Mouse (Mus musculus): ENCODE measurements around the gene Rusc1. TPM values are rescaled to one million over a fixed set of nuclear protein-coding genes. Genes with fewer than 3 reads are reported as not detected.

Gene Rusc1
- polyA plus RNA-seq, 1 experiment: 164 TPM

DNA sequence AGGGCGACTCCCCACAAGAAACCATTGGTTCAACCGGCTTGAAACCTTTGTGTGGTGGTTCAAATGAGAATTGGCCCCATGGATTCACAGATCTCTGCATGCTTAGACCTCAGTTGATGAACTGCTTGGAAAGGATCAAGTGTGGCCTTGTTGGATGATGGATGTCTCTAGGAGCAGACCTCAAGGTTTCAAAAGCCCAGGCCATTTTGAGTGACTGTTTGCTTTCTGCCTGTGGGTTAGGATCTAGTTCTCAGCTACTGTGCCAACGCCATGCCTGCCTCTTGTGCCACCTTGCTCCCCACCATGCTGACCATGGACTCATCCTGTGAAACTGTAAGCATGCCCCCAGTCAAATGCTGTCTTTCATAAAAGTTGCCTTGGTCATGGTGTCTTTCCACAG is 32.9 kb upstream of the Rusc1 start:
- Histone ChIP-seq H3K4me3 (replicated peaks; ENCODE audit: insufficient read depth, low read depth, low read length) (no peak overlapping the region), H3K27me3 (ENCODE audit: control insufficient read depth, insufficient read depth, low read length) (no peaks in the 10 kb centered on the region), H3K27ac (ENCODE audit: insufficient read depth, low read length) (no peak overlapping the region), H3K4me1 (ENCODE audit: control insufficient read depth, insufficient read depth, low read length) (no peaks in the 10 kb centered on the region)
- no peak for DNase-seq
- 90% methylated on average over 3 of the region's 3 CpGs for WGBS
- TF ChIP-seq CTCF (IDR thresholded peaks at IDR 0.05; ENCODE audit: borderline replicate concordance, insufficient read depth, low read depth, low read length): no peak
- no peak for TF ChIP-seq POLR2A (IDR thresholded peaks at IDR 0.05; ENCODE audit: borderline replicate concordance, insufficient read depth, low read length)

DNA sequence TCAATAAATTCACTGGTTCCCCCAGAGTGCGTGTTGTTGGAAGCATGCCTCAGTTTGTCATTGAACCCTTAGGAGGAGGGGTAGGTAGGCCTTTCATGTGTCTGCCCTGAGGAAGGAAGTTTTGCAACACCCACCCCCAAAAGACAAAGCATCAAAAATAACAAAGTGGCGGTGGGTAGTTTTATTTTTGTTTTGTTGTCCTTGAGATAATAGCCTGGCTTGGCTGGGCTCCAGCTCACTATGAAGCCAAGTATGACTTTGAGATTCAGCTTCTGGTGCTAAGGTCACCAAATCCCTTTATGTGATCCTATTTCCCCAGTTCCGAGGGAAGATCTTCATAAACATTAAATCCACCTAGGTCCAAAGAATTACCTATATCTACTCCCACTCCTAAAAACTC is 31.1 kb upstream of the Rusc1 start:
- H3K27ac ChIP-seq (ENCODE audit: insufficient read depth, low read length): no peak overlapping the region
- no peak overlapping the region for H3K4me3 ChIP-seq (replicated peaks; ENCODE audit: insufficient read depth, low read depth, low read length)
- TF ChIP-seq POLR2A (IDR thresholded peaks at IDR 0.05; ENCODE audit: borderline replicate concordance, insufficient read depth, low read length) (no peak), CTCF (IDR thresholded peaks at IDR 0.05; ENCODE audit: borderline replicate concordance, insufficient read depth, low read depth, low read length) (no peak)
- 60% methylated on average over 3 of the region's 3 CpGs for WGBS
- no peak for DNase-seq
- H3K27me3 ChIP-seq (ENCODE audit: control insufficient read depth, insufficient read depth, low read length): no peaks in the 10 kb centered on the region
- no peaks in the 10 kb centered on the region for H3K4me1 ChIP-seq (ENCODE audit: control insufficient read depth, insufficient read depth, low read length)

DNA sequence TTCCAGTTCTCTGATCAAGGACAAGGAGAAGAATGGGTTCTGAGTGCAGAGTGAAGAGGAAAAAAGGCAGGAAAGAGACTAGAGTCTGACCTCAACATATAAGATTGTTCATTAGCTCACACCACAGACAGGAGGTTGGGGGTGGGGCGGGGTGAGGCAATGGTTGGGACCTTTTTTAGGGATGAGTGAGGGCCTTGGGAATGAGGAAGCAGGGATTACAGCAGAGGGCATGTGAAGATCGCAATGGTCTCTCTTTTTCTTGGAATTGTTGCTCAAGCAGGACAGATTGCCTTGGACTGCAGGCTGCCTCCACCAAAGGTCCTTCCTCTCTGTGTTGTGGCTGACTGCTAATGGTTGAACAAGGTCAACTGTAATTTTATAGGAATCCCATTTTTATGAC is 30.2 kb upstream of the Rusc1 start:
- TF ChIP-seq POLR2A (IDR thresholded peaks at IDR 0.05; ENCODE audit: borderline replicate concordance, insufficient read depth, low read length) (no peak), CTCF (IDR thresholded peaks at IDR 0.05; ENCODE audit: borderline replicate concordance, insufficient read depth, low read depth, low read length) (no peak)
- Histone ChIP-seq H3K27me3 (ENCODE audit: control insufficient read depth, insufficient read depth, low read length) (no peaks in the 10 kb centered on the region), H3K4me1 (ENCODE audit: control insufficient read depth, insufficient read depth, low read length) (no peaks in the 10 kb centered on the region), H3K4me3 (replicated peaks; ENCODE audit: insufficient read depth, low read depth, low read length) (no peak overlapping the region), H3K27ac (ENCODE audit: insufficient read depth, low read length) (no peak overlapping the region)
- WGBS: 79% methylated on average over 2 of the region's 2 CpGs
- no peak for DNase-seq

DNA sequence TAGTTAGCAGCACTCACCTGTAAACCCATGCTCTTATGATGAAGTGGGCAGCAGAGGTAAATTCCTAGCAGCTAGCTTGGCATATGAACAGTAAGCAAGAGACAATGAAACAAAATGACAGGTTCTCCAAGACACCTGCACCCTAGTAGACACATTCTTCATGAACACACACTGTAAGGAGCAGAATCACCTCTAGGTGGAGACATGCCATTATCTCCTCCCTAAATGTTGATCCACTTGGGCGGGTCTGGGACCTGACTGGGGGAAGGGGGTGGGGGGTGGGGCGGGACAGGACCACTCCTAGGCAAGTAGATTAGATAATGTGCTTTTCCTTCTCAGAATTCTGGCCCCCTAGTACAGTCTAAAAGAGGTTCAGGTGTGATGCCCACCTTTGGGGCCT is 22.4 kb upstream of the Rusc1 start:
- Histone ChIP-seq H3K4me3 (replicated peaks; ENCODE audit: insufficient read depth, low read depth, low read length) (no peak overlapping the region), H3K27ac (ENCODE audit: insufficient read depth, low read length) (no peak overlapping the region), H3K27me3 (ENCODE audit: control insufficient read depth, insufficient read depth, low read length) (no peaks in the 10 kb centered on the region), H3K4me1 (ENCODE audit: control insufficient read depth, insufficient read depth, low read length) (no peaks in the 10 kb centered on the region)
- TF ChIP-seq POLR2A (IDR thresholded peaks at IDR 0.05; ENCODE audit: borderline replicate concordance, insufficient read depth, low read length) (no peak), CTCF (IDR thresholded peaks at IDR 0.05; ENCODE audit: borderline replicate concordance, insufficient read depth, low read depth, low read length) (peak; percentile 46; the same call in 1 of the 2 replicates)
- 4% methylated on average over 2 of the region's 2 CpGs for WGBS
- DNase-seq: peak in 1 of 2 experiments; percentile 38

DNA sequence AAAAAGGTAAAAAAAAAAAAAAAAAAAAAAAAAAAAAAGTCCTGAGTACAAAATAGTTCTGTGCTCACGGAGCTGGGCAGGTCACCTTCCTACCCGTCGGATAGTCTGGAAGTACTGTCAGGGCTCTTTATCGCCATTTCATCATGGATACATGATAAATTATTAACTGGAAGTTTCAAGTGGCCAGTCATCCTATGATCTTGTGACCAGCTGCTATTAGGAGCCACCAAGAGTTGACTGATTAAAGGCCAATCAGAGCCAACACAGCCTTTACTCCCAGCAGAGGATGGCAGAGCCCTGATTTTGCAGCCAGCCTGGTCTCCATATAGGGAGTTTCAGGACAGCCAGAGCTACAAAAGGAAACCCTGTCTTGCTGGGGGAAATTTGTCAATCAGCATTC is 19.9 kb upstream of the Rusc1 start:
- DNase-seq: no peak
- Histone ChIP-seq H3K4me3 (replicated peaks; ENCODE audit: insufficient read depth, low read depth, low read length) (no peak overlapping the region), H3K27ac (ENCODE audit: insufficient read depth, low read length) (no peak overlapping the region), H3K27me3 (ENCODE audit: control insufficient read depth, insufficient read depth, low read length) (no peaks in the 10 kb centered on the region; the same call in 1 of the 2 replicates), H3K4me1 (ENCODE audit: control insufficient read depth, insufficient read depth, low read length) (no peaks in the 10 kb centered on the region)
- WGBS: 91% methylated on average over 4 of the region's 4 CpGs
- TF ChIP-seq POLR2A (IDR thresholded peaks at IDR 0.05; ENCODE audit: borderline replicate concordance, insufficient read depth, low read length) (no peak), CTCF (IDR thresholded peaks at IDR 0.05; ENCODE audit: borderline replicate concordance, insufficient read depth, low read depth, low read length) (no peak)

DNA sequence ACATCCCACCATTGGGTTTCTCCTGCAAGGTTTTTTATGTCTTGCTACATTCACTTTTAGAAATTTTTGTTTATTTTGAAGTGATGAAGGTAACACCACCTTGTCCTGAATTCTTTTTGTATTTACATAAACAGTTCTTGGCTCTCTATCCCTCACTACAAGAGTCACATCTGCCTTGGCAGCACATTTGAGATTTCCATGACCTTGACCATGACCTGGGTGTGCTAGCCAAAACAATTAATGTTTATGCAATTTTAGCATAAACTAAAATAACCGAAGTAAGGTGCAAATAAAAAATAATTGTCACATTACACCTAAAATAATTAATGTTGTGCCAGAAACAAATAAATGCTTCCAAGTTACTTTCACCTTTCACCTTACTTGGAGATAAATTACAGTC is 15.0 kb upstream of the Rusc1 start:
- no peak for DNase-seq
- 51% methylated on average over 1 of the region's 1 CpGs for WGBS
- Histone ChIP-seq H3K27ac (ENCODE audit: insufficient read depth, low read length) (no peak overlapping the region), H3K4me3 (replicated peaks; ENCODE audit: insufficient read depth, low read depth, low read length) (no peak overlapping the region), H3K27me3 (ENCODE audit: control insufficient read depth, insufficient read depth, low read length) (no peaks in the 10 kb centered on the region; the same call in 1 of the 2 replicates), H3K4me1 (ENCODE audit: control insufficient read depth, insufficient read depth, low read length) (no peaks in the 10 kb centered on the region)
- TF ChIP-seq CTCF (IDR thresholded peaks at IDR 0.05; ENCODE audit: borderline replicate concordance, insufficient read depth, low read depth, low read length) (no peak), POLR2A (IDR thresholded peaks at IDR 0.05; ENCODE audit: borderline replicate concordance, insufficient read depth, low read length) (no peak)

DNA sequence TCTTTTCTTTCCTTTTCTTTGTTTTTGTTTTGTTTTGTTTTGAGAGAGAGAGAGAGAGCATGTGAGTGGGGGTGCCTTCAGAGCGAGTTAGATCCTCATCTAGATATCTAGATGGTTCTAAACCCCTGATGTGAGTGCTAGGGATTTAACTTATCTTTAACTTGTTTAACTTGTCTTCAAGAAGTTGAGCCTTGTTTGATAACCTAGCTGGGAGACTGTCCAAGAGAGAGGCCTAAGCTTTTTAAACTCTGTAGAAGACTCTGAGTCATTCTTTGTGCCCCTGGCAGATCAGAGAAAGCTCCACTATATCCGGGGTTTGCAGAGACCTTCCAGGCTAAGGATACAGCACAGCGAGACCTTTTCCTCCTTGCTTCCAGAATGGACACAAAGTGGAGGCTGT is 14.4 kb upstream of the Rusc1 start:
- Histone ChIP-seq H3K27me3 (ENCODE audit: control insufficient read depth, insufficient read depth, low read length) (no peaks in the 10 kb centered on the region; the same call in 1 of the 2 replicates), H3K27ac (ENCODE audit: insufficient read depth, low read length) (no peak overlapping the region), H3K4me1 (ENCODE audit: control insufficient read depth, insufficient read depth, low read length) (no peaks in the 10 kb centered on the region), H3K4me3 (replicated peaks; ENCODE audit: insufficient read depth, low read depth, low read length) (no peak overlapping the region)
- TF ChIP-seq CTCF (IDR thresholded peaks at IDR 0.05; ENCODE audit: borderline replicate concordance, insufficient read depth, low read depth, low read length) (no peak), POLR2A (IDR thresholded peaks at IDR 0.05; ENCODE audit: borderline replicate concordance, insufficient read depth, low read length) (no peak)
- no peak for DNase-seq
- WGBS: 66% methylated on average over 3 of the region's 3 CpGs

DNA sequence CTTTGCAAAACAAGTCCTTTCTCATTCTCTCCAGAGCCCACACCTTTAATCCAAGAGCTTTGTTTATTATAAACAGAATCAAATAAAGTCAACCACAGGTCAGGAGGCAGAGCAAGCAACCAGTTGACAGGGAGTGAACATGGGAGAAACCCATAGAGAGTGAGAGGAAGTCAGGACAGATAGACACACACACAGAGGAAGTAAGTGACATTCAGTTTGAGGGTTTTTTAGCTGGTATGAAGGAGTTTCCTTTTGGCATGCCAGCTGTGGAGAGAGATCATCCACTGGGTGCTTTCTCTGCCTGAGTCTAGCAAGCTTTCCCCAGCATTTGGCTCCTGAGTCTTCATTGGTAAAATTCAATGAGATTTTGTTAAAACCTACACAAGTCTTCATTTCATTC is 13.8 kb upstream of the Rusc1 start:
- no peaks in the 10 kb centered on the region; the same call in 1 of the 2 replicates for H3K27me3 ChIP-seq (ENCODE audit: control insufficient read depth, insufficient read depth, low read length)
- no peaks in the 10 kb centered on the region for H3K4me1 ChIP-seq (ENCODE audit: control insufficient read depth, insufficient read depth, low read length)
- TF ChIP-seq CTCF (IDR thresholded peaks at IDR 0.05; ENCODE audit: borderline replicate concordance, insufficient read depth, low read depth, low read length): no peak
- no peak for TF ChIP-seq POLR2A (IDR thresholded peaks at IDR 0.05; ENCODE audit: borderline replicate concordance, insufficient read depth, low read length)
- no peak overlapping the region for H3K27ac ChIP-seq (ENCODE audit: insufficient read depth, low read length)
- no peak overlapping the region for H3K4me3 ChIP-seq (replicated peaks; ENCODE audit: insufficient read depth, low read depth, low read length)
- no peak for DNase-seq
